Mouse (Mus musculus) limb, embryonic 12.5 days (tissue): ENCODE data around the gene Arid1b. TPM values are rescaled to one million over a fixed set of nuclear protein-coding genes. Genes with fewer than 3 reads are reported as not detected.
A peak's percentile ranks its signal among the peaks of the same experiment; 100 is the strongest.

Source experiments
- ATAC-seq: fragments of 200-750 bp; cut with Nextera tagmentation; 2 replicates; pipeline ENCODE4 v1.8.0; 2017; ENCODE audit warnings: low read depth, moderate TSS enrichment; ENCODE audit not compliant: insufficient number of reproducible peaks, insufficient read depth, low FRiP score, low TSS enrichment
- H3K27ac ChIP-seq: fragments of 300-500 bp; sonication (generic); 2 replicates; pipeline ENCODE4 v1.5.1; 2016; ENCODE audit warnings: mild to moderate bottlenecking, moderate library complexity
- H3K27me3 ChIP-seq: fragments of 300-500 bp; sonication (generic); 2 replicates; pipeline ENCODE4 v1.6.1; 2016; ENCODE audit warnings: mild to moderate bottlenecking, moderate library complexity
- H3K36me3 ChIP-seq: fragments of 300-500 bp; sonication (generic); 2 replicates; pipeline ENCODE4 v1.6.1; 2016; ENCODE audit warnings: mild to moderate bottlenecking, moderate library complexity
- H3K4me1 ChIP-seq: fragments of 300-500 bp; sonication (generic); replicated peaks from 2 replicates; pipeline ENCODE4 v1.6.1; 2016
- H3K4me2 ChIP-seq: fragments of 300-500 bp; sonication (generic); 2 replicates; pipeline ENCODE4 v1.6.1; 2016; ENCODE audit warnings: mild to moderate bottlenecking, moderate library complexity
- H3K4me3 ChIP-seq: fragments of 300-500 bp; sonication (generic); replicated peaks from 2 replicates; pipeline ENCODE4 v1.5.1; 2016; ENCODE audit warnings: mild to moderate bottlenecking
- H3K9ac ChIP-seq: fragments of 300-500 bp; sonication (generic); replicated peaks from 2 replicates; pipeline ENCODE4 v1.6.1; 2016; ENCODE audit warnings: mild to moderate bottlenecking, moderate library complexity
- H3K9me3 ChIP-seq: fragments of 300-500 bp; sonication (generic); 2 replicates; pipeline ENCODE4 v1.6.1; 2016; ENCODE audit warnings: mild to moderate bottlenecking, moderate library complexity
- WGBS: fragments of 180-500 bp; shearing (Covaris S2); methylation state at CpG from one replicate; pipeline ENCODE4 v1.1.7; 2016; 5-methylcytosine and 5-hydroxymethylcytosine counted together
- polyA plus RNA-seq: library from polyadenylated mRNA; unstranded; fragments of >200 nt; fragmentation: Nextera tagmentation; extraction: Ambion mirVana; gene quantifications from 2 replicates; pipeline ENCODE4 v1.2.1, GENCODE M21; 2016

The Arid1b gene
- polyA plus RNA-seq, result 17.8 and 18.2 TPM in 2 replicates

GRCm38 (mm10) chr17:4993840-4994503 lies at the start of gene Arid1b:
TSS of gene Arid1b (plus strand) at chr17:4994332.
- Histone ChIP-seq H3K9ac (peak within 1 kb of the TSS; percentile 100), H3K27me3 (no peaks in the 10 kb centered on the region), H3K27ac (peak within 1 kb of the TSS; percentile 100), H3K36me3 (no peaks in the 10 kb centered on the region), H3K9me3 (0 out of 2 replicates have a peak, but pooled peaks cover 1% of the 10 kb centered on the region), H3K4me2 (peak within 1 kb of the TSS; percentile 77), H3K4me3 (peak within 1 kb of the TSS; percentile 97), H3K4me1 (peaks cover 25% of the 10 kb centered on the region)
- peak; percentile 73 for ATAC-seq
- under 1% methylated on average over 57 of the region's 58 CpGs for WGBS

GRCm38 (mm10) chr17:4945311-4945751 lies 48.8 kb upstream of the Arid1b start:
- ATAC-seq, result no peak
- Histone ChIP-seq H3K27ac (peak overlapping the region; percentile 66), H3K27me3 (no peaks in the 10 kb centered on the region), H3K9me3 (no peaks in the 10 kb centered on the region), H3K4me1 (peaks cover 32% of the 10 kb centered on the region), H3K9ac (no peak overlapping the region), H3K4me3 (no peak overlapping the region), H3K4me2 (peak overlapping the region; percentile 45; the same call in 1 of the 2 replicates), H3K36me3 (no peaks in the 10 kb centered on the region)
- WGBS, result 53% methylated on average over 6 of the region's 6 CpGs

GRCm38 (mm10) chr17:4945871-4946331 lies 48.2 kb upstream of the Arid1b start:
- Histone ChIP-seq H3K27ac (peak overlapping the region; percentile 66), H3K36me3 (no peaks in the 10 kb centered on the region), H3K4me2 (peak overlapping the region; percentile 45), H3K9me3 (no peaks in the 10 kb centered on the region), H3K4me3 (peak overlapping the region; percentile 13; the same call in 1 of the 2 replicates), H3K9ac (peak overlapping the region; percentile 32; the same call in 1 of the 2 replicates), H3K27me3 (no peaks in the 10 kb centered on the region), H3K4me1 (peaks cover 32% of the 10 kb centered on the region)
- WGBS, result 3% methylated on average over 11 of the region's 11 CpGs
- peak; percentile 50; the same call in 1 of the 2 replicates for ATAC-seq

- Histone ChIP-seq H3K27me3 (no peaks in the 10 kb centered on the region), H3K36me3 (no peaks in the 10 kb centered on the region), H3K4me3 (no peak overlapping the region), H3K27ac (peak overlapping the region; percentile 66), H3K4me1 (peaks cover 32% of the 10 kb centered on the region), H3K9me3 (no peaks in the 10 kb centered on the region), H3K9ac (peak overlapping the region; percentile 48), H3K4me2 (peak overlapping the region; percentile 45)
- WGBS, result 15% methylated on average over 12 of the region's 12 CpGs
- ATAC-seq, result no peak; the same call in 1 of the 2 replicates
These were observed 47.6 kb upstream of the Arid1b start for GRCm38 (mm10) chr17:4946421-4946974.

GRCm38 (mm10) chr17:4947013-4947412 lies 47.1 kb upstream of the Arid1b start:
- Histone ChIP-seq H3K4me3 (no peak overlapping the region), H3K4me2 (peak overlapping the region; percentile 45)
- 45% methylated on average over 3 of the region's 3 CpGs for WGBS

GRCm38 (mm10) chr17:4947439-4947838 lies 46.7 kb upstream of the Arid1b start:
- Histone ChIP-seq H3K27ac (no peak overlapping the region), H3K9ac (no peak overlapping the region), H3K4me2 (no peak overlapping the region), H3K4me3 (no peak overlapping the region), H3K9me3 (no peaks in the 10 kb centered on the region), H3K27me3 (no peaks in the 10 kb centered on the region), H3K36me3 (no peaks in the 10 kb centered on the region), H3K4me1 (peaks cover 32% of the 10 kb centered on the region)
- 59% methylated on average over 2 of the region's 2 CpGs for WGBS
- ATAC-seq, result no peak

More at GRCm38 (mm10) chr17:4947013-4947412, 47.1 kb upstream of the Arid1b start:
- no peak for ATAC-seq
- H3K27ac ChIP-seq, result peak overlapping the region; percentile 66
- peak overlapping the region; percentile 48; the same call in 1 of the 2 replicates for H3K9ac ChIP-seq
- peaks cover 32% of the 10 kb centered on the region for H3K4me1 ChIP-seq
- no peaks in the 10 kb centered on the region for H3K36me3 ChIP-seq
- H3K27me3 ChIP-seq, result no peaks in the 10 kb centered on the region
- no peaks in the 10 kb centered on the region for H3K9me3 ChIP-seq

- no peak overlapping the region for H3K27ac ChIP-seq
- no peaks in the 10 kb centered on the region for H3K9me3 ChIP-seq
- WGBS, result 52% methylated on average over 3 of the region's 3 CpGs
- H3K27me3 ChIP-seq, result no peaks in the 10 kb centered on the region
- ATAC-seq, result no peak
- no peak overlapping the region for H3K4me2 ChIP-seq
- H3K36me3 ChIP-seq, result no peaks in the 10 kb centered on the region
- no peak overlapping the region for H3K4me3 ChIP-seq
- H3K4me1 ChIP-seq, result peaks cover 32% of the 10 kb centered on the region
- H3K9ac ChIP-seq, result no peak overlapping the region
These were observed 45.6 kb upstream of the Arid1b start for GRCm38 (mm10) chr17:4948501-4948900.

- WGBS, result 68% methylated on average over 4 of the region's 4 CpGs
- no peak overlapping the region for H3K27ac ChIP-seq
- no peaks in the 10 kb centered on the region for H3K36me3 ChIP-seq
These were observed 39.7 kb upstream of the Arid1b start for GRCm38 (mm10) chr17:4954431-4954830.

GRCm38 (mm10) chr17:4964192-4964877 lies 29.8 kb upstream of the Arid1b start:
- Histone ChIP-seq H3K4me2 (no peak overlapping the region), H3K27ac (no peak overlapping the region), H3K36me3 (no peaks in the 10 kb centered on the region), H3K9ac (no peak overlapping the region), H3K9me3 (no peaks in the 10 kb centered on the region), H3K4me1 (no peaks in the 10 kb centered on the region), H3K27me3 (no peaks in the 10 kb centered on the region), H3K4me3 (no peak overlapping the region)
- ATAC-seq, result no peak
- WGBS, result 86% methylated on average over 10 of the region's 10 CpGs

More at GRCm38 (mm10) chr17:4954431-4954830, 39.7 kb upstream of the Arid1b start:
- H3K4me2 ChIP-seq, result no peak overlapping the region
- H3K4me3 ChIP-seq, result no peak overlapping the region
- H3K27me3 ChIP-seq, result no peaks in the 10 kb centered on the region
- no peak for ATAC-seq
- H3K4me1 ChIP-seq, result peaks cover 14% of the 10 kb centered on the region
- H3K9me3 ChIP-seq, result no peaks in the 10 kb centered on the region
- no peak overlapping the region for H3K9ac ChIP-seq

- no peaks in the 10 kb centered on the region for H3K9me3 ChIP-seq
- H3K4me2 ChIP-seq, result no peak overlapping the region
- H3K36me3 ChIP-seq, result no peaks in the 10 kb centered on the region
- no peaks in the 10 kb centered on the region for H3K4me1 ChIP-seq
- 54% methylated on average over 4 of the region's 4 CpGs for WGBS
- no peak overlapping the region for H3K4me3 ChIP-seq
- no peak overlapping the region for H3K9ac ChIP-seq
- ATAC-seq, result no peak
- H3K27me3 ChIP-seq, result no peaks in the 10 kb centered on the region
- H3K27ac ChIP-seq, result no peak overlapping the region
These were observed 26.9 kb upstream of the Arid1b start for GRCm38 (mm10) chr17:4967201-4967600.

GRCm38 (mm10) chr17:4968035-4968434 lies 26.1 kb upstream of the Arid1b start:
- Histone ChIP-seq H3K9ac (no peak overlapping the region), H3K4me2 (no peak overlapping the region)

More at GRCm38 (mm10) chr17:4968035-4968434, 26.1 kb upstream of the Arid1b start:
- Histone ChIP-seq H3K4me1 (no peaks in the 10 kb centered on the region), H3K27ac (no peak overlapping the region), H3K27me3 (no peaks in the 10 kb centered on the region), H3K9me3 (no peaks in the 10 kb centered on the region), H3K4me3 (no peak overlapping the region), H3K36me3 (no peaks in the 10 kb centered on the region)
- ATAC-seq, result no peak
- WGBS, result 94% methylated on average over 3 of the region's 3 CpGs
